Mouse (Mus musculus) urinary bladder, postnatal 14 days (tissue): ENCODE measurements around the gene P4hb.
"Not testable (repeated sequence)": the region's sequence is repeated elsewhere in the genome, so short reads cannot be mapped to it uniquely, and the experiment has no call there.

Source experiments
- DNase-seq: peaks from one replicate; pipeline ENCODE4 v3.0.0; 2021; ENCODE audit warnings: low spot score

The P4hb gene

GRCm38 (mm10) chr11:120572417-120572751, 669 bp downstream of the P4hb start:
- DNase-seq: no peak

GRCm38 (mm10) chr11:120571754-120572416, 1.2 kb downstream of the P4hb start:
- DNase-seq: no peak

GRCm38 (mm10) chr11:120571122-120571521, 1.9 kb downstream of the P4hb start:
- DNase-seq: no peak

- no peak for DNase-seq
These were observed 4.7 kb downstream of the P4hb start for GRCm38 (mm10) chr11:120568324-120568723.

- no peak for DNase-seq
These were observed 7.9 kb downstream of the P4hb start for GRCm38 (mm10) chr11:120565114-120565513.

GRCm38 (mm10) chr11:120562949-120563348, 10.1 kb downstream of the P4hb start:
- no peak for DNase-seq

GRCm38 (mm10) chr11:120560952-120561728, 11.9 kb downstream of the P4hb start:
- no peak for DNase-seq

- not testable (repeated sequence) for DNase-seq
These were observed 14.2 kb downstream of the P4hb start for GRCm38 (mm10) chr11:120558843-120559242.

GRCm38 (mm10) chr11:120555260-120555659, 17.8 kb downstream of the P4hb start:
- no peak for DNase-seq

GRCm38 (mm10) chr11:120554834-120555233, 18.2 kb downstream of the P4hb start:
- no peak for DNase-seq

GRCm38 (mm10) chr11:120552736-120553135, 20.3 kb downstream of the P4hb start:
- DNase-seq: no peak

GRCm38 (mm10) chr11:120550810-120551440, 22.1 kb downstream of the P4hb start, which contains the start of gene Ppp1r27:
Gene Ppp1r27 (minus strand): TSS chr11:120551132.
- DNase-seq: no peak

GRCm38 (mm10) chr11:120549986-120550809, 22.9 kb downstream of the P4hb start:
- DNase-seq: no peak

GRCm38 (mm10) chr11:120549168-120549945, 23.7 kb downstream of the P4hb start, which contains the start of gene Mcrip1:
Gene Mcrip1 (minus strand): TSS chr11:120549727.
- peak; percentile 95 for DNase-seq

- no peak for DNase-seq
These were observed 24.3 kb downstream of the P4hb start for GRCm38 (mm10) chr11:120548786-120549167.

GRCm38 (mm10) chr11:120548214-120548613, 24.8 kb downstream of the P4hb start:
- no peak for DNase-seq

- DNase-seq: no peak
These were observed 25.6 kb downstream of the P4hb start for GRCm38 (mm10) chr11:120547469-120547868.

GRCm38 (mm10) chr11:120545964-120546363, 27.1 kb downstream of the P4hb start:
- no peak for DNase-seq

GRCm38 (mm10) chr11:120542376-120542775, 30.7 kb downstream of the P4hb start:
- DNase-seq: no peak

GRCm38 (mm10) chr11:120541907-120542306, 31.1 kb downstream of the P4hb start:
- DNase-seq: no peak

GRCm38 (mm10) chr11:120539285-120540014, 33.6 kb downstream of the P4hb start:
- peak; percentile 72 for DNase-seq
